Mouse (Mus musculus): Measurements from ENCODE around the gene Birc5.
A peak's percentile ranks its signal among the peaks of the same experiment; 100 is the strongest.

The Birc5 gene

GRCm38 (mm10) chr11:117857462-117857861 lies 8.4 kb downstream of the Birc5 start:
- no peak for DNase-seq

- DNase-seq: no peak
These were observed 9.3 kb downstream of the Birc5 start for GRCm38 (mm10) chr11:117858392-117858791.

- DNase-seq: no peak
These were observed 11.6 kb downstream of the Birc5 start, which contains the start of gene Tmem235 for GRCm38 (mm10) chr11:117860601-117861000. Gene Tmem235 (plus strand): TSS chr11:117860752.

- no peak for DNase-seq
These were observed 14.3 kb downstream of the Birc5 start for GRCm38 (mm10) chr11:117863174-117863856.

- no peak for DNase-seq
These were observed 15.8 kb downstream of the Birc5 start for GRCm38 (mm10) chr11:117864805-117865204.

GRCm38 (mm10) chr11:117865988-117866387 lies 16.9 kb downstream of the Birc5 start:
- no peak for DNase-seq

GRCm38 (mm10) chr11:117870688-117871365 lies 21.8 kb downstream of the Birc5 start:
- peak; percentile 83 to 88 for DNase-seq

GRCm38 (mm10) chr11:117871376-117871775 lies 22.3 kb downstream of the Birc5 start:
- DNase-seq: no peak

GRCm38 (mm10) chr11:117871911-117872584 lies 23.0 kb downstream of the Birc5 start:
- peak in 1 of 2 experiments; percentile 31 for DNase-seq

GRCm38 (mm10) chr11:117872861-117873608 lies 24.0 kb downstream of the Birc5 start, which contains the start of gene Tha1:
Gene Tha1 (minus strand): TSS chr11:117873481.
- peak; percentile 88 to 92 for DNase-seq

GRCm38 (mm10) chr11:117874419-117874818 lies 25.4 kb downstream of the Birc5 start:
- DNase-seq: no peak

GRCm38 (mm10) chr11:117875681-117876080 lies 26.6 kb downstream of the Birc5 start:
- no peak for DNase-seq

GRCm38 (mm10) chr11:117877917-117878745 lies 29.1 kb downstream of the Birc5 start:
- DNase-seq: peak in 1 of 2 experiments; percentile 35

GRCm38 (mm10) chr11:117878892-117879291 lies 29.8 kb downstream of the Birc5 start:
- DNase-seq: no peak

GRCm38 (mm10) chr11:117879676-117880075 lies 30.6 kb downstream of the Birc5 start:
- no peak for DNase-seq

- DNase-seq: peak; percentile 14 to 44
These were observed 31.4 kb downstream of the Birc5 start for GRCm38 (mm10) chr11:117880336-117880976.

- DNase-seq: no peak
These were observed 31.9 kb downstream of the Birc5 start for GRCm38 (mm10) chr11:117880977-117881358.

- DNase-seq: no peak
These were observed 32.7 kb downstream of the Birc5 start for GRCm38 (mm10) chr11:117881787-117882186.

GRCm38 (mm10) chr11:117882208-117882607 lies 33.2 kb downstream of the Birc5 start:
- DNase-seq: no peak

GRCm38 (mm10) chr11:117886000-117886399 lies 36.9 kb downstream of the Birc5 start:
- DNase-seq: no peak

GRCm38 (mm10) chr11:117888168-117888852 lies 39.3 kb downstream of the Birc5 start:
- DNase-seq: no peak
